Mouse (Mus musculus) limb, embryonic 14.5 days (tissue): ENCODE measurements at regions not wholly inside any gene's neighbourhood (a gene's known extent, or its start where the extent isn't known, plus 50 kb on each side); places are given as distances from the start of the nearest gene placed in this dataset.

Source experiments
- ATAC-seq: fragments of 200-750 bp; cut with Nextera tagmentation; 2 replicates; pipeline ENCODE4 v1.8.0; 2017; ENCODE audit warnings: low read depth, moderate number of reproducible peaks, moderate TSS enrichment; ENCODE audit not compliant: low FRiP score
- DNase-seq: peaks from one replicate; pipeline ENCODE4 v3.0.0-alpha.2; 2015; ENCODE audit warnings: low spot score
- H3K27ac ChIP-seq: fragments of 300-500 bp; sonication (generic); replicated peaks from 2 replicates; pipeline ENCODE4 v1.5.1; 2014; ENCODE audit warnings: low read depth, mild to moderate bottlenecking, low read length, moderate library complexity, mixed read lengths
- H3K27me3 ChIP-seq: fragments of 300-500 bp; sonication (generic); 2 replicates; pipeline ENCODE4 v1.6.1; 2014; ENCODE audit warnings: low read length, mixed read lengths; ENCODE audit not compliant: control insufficient read depth, insufficient read depth
- H3K36me3 ChIP-seq: fragments of 300-500 bp; sonication (generic); 2 replicates; pipeline ENCODE4 v1.6.1; 2014; ENCODE audit warnings: mild to moderate bottlenecking, low read length, moderate library complexity, mixed read lengths; ENCODE audit not compliant: control insufficient read depth, insufficient read depth
- H3K4me1 ChIP-seq: fragments of 300-500 bp; sonication (generic); 2 replicates; pipeline ENCODE4 v1.6.1; 2014; ENCODE audit warnings: antibody characterized with exemption, low read length, mixed read lengths; ENCODE audit not compliant: control insufficient read depth, insufficient read depth
- H3K4me2 ChIP-seq: fragments of 300-500 bp; sonication (generic); replicated peaks from 2 replicates; pipeline ENCODE4 v1.6.1; 2014; ENCODE audit warnings: low read depth, mild to moderate bottlenecking, low read length, moderate library complexity; ENCODE audit not compliant: severe bottlenecking
- H3K4me3 ChIP-seq: fragments of 300-500 bp; sonication (generic); replicated peaks from 2 replicates; pipeline ENCODE4 v1.5.1; 2014; ENCODE audit warnings: low read length
- H3K9ac ChIP-seq: fragments of 300-500 bp; sonication (generic); 2 replicates; pipeline ENCODE4 v1.6.1; 2014; ENCODE audit warnings: mild to moderate bottlenecking, low read depth, low read length, moderate library complexity; ENCODE audit not compliant: severe bottlenecking
- H3K9me3 ChIP-seq: fragments of 300-500 bp; sonication (generic); 2 replicates; pipeline ENCODE4 v1.6.1; 2016; ENCODE audit warnings: low read length; ENCODE audit not compliant: control insufficient read depth
- POLR2A ChIP-seq: fragments of 200-500 bp; IDR thresholded peaks from 2 replicates; pipeline ENCODE4 v1.8.0; 2012; ENCODE audit warnings: inconsistent platforms, mild to moderate bottlenecking, moderate library complexity, borderline replicate concordance; ENCODE audit not compliant: insufficient read depth, insufficient read length; ENCODE audit errors: extremely low read depth
- WGBS: fragments of 180-500 bp; shearing (Covaris S2); extraction: QIAGEN DNeasy Blood & Tissue Kit; methylation state at CpG from one replicate; pipeline ENCODE4 v1.1.7; 2014; 5-methylcytosine and 5-hydroxymethylcytosine counted together

GRCm38 (mm10) chr16:30733478-30733877, 134.0 kb downstream of the Fam43a start:
- H3K27ac ChIP-seq = no peak overlapping the region
- H3K36me3 ChIP-seq = no peaks in the 10 kb centered on the region
- no peak for DNase-seq
- no peaks in the 10 kb centered on the region for H3K9me3 ChIP-seq
- H3K27me3 ChIP-seq = no peaks in the 10 kb centered on the region
- H3K4me1 ChIP-seq = peaks cover 22% of the 10 kb centered on the region
- 31% methylated on average over 11 of the region's 11 CpGs for WGBS
- H3K4me3 ChIP-seq = no peak overlapping the region
- no peak for ATAC-seq
- no peak for TF ChIP-seq POLR2A
- no peak overlapping the region for H3K9ac ChIP-seq
- no peak overlapping the region for H3K4me2 ChIP-seq

- Histone ChIP-seq H3K4me1 (peaks cover 22% of the 10 kb centered on the region), H3K27me3 (no peaks in the 10 kb centered on the region), H3K9ac (no peak overlapping the region), H3K4me3 (no peak overlapping the region), H3K27ac (no peak overlapping the region), H3K36me3 (no peaks in the 10 kb centered on the region), H3K9me3 (no peaks in the 10 kb centered on the region), H3K4me2 (no peak overlapping the region)
- DNase-seq = no peak
- ATAC-seq = no peak
- WGBS = 28% methylated on average over 3 of the region's 3 CpGs
- no peak for TF ChIP-seq POLR2A
These were observed 135.8 kb downstream of the Fam43a start for GRCm38 (mm10) chr16:30735360-30735759.

GRCm38 (mm10) chr16:30735969-30736368, 136.4 kb downstream of the Fam43a start:
- Histone ChIP-seq H3K27me3 (no peaks in the 10 kb centered on the region), H3K36me3 (no peaks in the 10 kb centered on the region), H3K4me3 (no peak overlapping the region), H3K4me1 (peaks cover 22% of the 10 kb centered on the region), H3K27ac (no peak overlapping the region), H3K9me3 (no peaks in the 10 kb centered on the region), H3K9ac (no peak overlapping the region), H3K4me2 (no peak overlapping the region)
- DNase-seq (no peak), ATAC-seq (no peak)
- no peak for TF ChIP-seq POLR2A
- 39% methylated on average over 7 of the region's 7 CpGs for WGBS

- no peak for TF ChIP-seq POLR2A
- no peak overlapping the region for H3K4me2 ChIP-seq
- DNase-seq (peak; percentile 44), ATAC-seq (peak; percentile 68)
- H3K4me3 ChIP-seq = no peak overlapping the region
- H3K9me3 ChIP-seq = no peaks in the 10 kb centered on the region
- H3K36me3 ChIP-seq = no peaks in the 10 kb centered on the region
- H3K27me3 ChIP-seq = no peaks in the 10 kb centered on the region
- WGBS = 59% methylated on average over 17 of the region's 17 CpGs
- H3K9ac ChIP-seq = no peak overlapping the region
- H3K4me1 ChIP-seq = peaks cover 22% of the 10 kb centered on the region
- 0 out of 2 replicates have a peak overlapping the region, but pooled peaks have one; percentile 14 for H3K27ac ChIP-seq
These were observed 137.3 kb downstream of the Fam43a start for GRCm38 (mm10) chr16:30736662-30737326.

- H3K4me2 ChIP-seq = no peak overlapping the region
- DNase-seq = no peak
- peaks cover 22% of the 10 kb centered on the region for H3K4me1 ChIP-seq
- no peak overlapping the region for H3K4me3 ChIP-seq
- no peaks in the 10 kb centered on the region for H3K9me3 ChIP-seq
- H3K9ac ChIP-seq = no peak overlapping the region
- no peak overlapping the region for H3K27ac ChIP-seq
- ATAC-seq = no peak; the same call in 1 of the 2 replicates
- no peaks in the 10 kb centered on the region for H3K27me3 ChIP-seq
- no peaks in the 10 kb centered on the region for H3K36me3 ChIP-seq
- TF ChIP-seq POLR2A = no peak
- WGBS = 71% methylated on average over 8 of the region's 8 CpGs
These were observed 138.0 kb downstream of the Fam43a start for GRCm38 (mm10) chr16:30737524-30737923.
